Mouse (Mus musculus) liver, postnatal 0 days (tissue): Measurements from ENCODE around the gene Hnrnph1.

ENCODE experiments used
- CTCF ChIP-seq: sonication (generic); IDR thresholded peaks from 2 replicates; pipeline ENCODE4 v1.5.1; 2016; ENCODE audit warnings: antibody characterized with exemption, low read depth
- EP300 ChIP-seq: IDR thresholded peaks from 2 replicates; pipeline ENCODE4 v1.6.1; 2016; ENCODE audit warnings: antibody characterized with exemption, low read depth, mild to moderate bottlenecking

- TF ChIP-seq CTCF (no peak), EP300 (no peak)
Measured at GRCm38 (mm10) chr11:50394731-50395130, 17.9 kb downstream of the Hnrnph1 start.
